Mouse (Mus musculus): ENCODE results near the gene Plekha8. TPM values are rescaled to one million over a fixed set of nuclear protein-coding genes. Genes with fewer than 3 reads are reported as not detected.

The Plekha8 gene
- polyA plus RNA-seq, 2 experiments = 12.6 to 14.0 TPM

DNA sequence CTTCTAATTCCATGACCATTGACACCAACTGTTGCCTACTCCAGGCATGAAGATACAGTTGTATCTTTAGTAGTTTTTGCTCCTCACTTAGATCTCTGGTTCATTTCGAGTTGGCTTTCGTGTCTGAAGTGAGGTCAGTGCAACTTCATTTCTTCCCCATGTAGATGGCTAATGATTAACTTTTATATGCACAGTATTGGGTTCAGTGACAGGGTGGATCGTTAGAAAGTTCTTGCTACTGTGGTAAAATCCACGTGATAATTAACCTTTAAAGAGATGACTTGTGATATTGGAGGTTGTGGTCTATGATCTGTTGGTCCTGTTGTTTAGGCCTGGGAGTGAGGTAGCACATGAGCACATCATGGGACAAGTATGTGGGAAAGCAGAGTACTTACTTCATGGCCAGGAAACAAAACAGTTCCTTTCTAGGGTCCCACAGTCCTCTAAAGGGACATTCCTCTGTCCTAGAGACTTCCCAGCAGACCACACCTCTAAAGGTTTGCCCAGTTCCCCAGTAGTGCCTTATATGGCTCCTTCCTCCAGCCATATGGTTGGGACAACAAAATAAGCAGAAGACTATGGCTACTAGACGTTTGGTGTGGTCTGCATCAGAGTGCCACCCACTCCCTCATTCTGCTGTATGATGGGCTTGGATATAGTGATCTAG is 5.9 kb downstream of the Plekha8 start:
- Histone ChIP-seq H3K27ac (replicated peaks; ENCODE audit: low read depth, low read length) (no peak overlapping the region), H3K27me3 (ENCODE audit: control insufficient read depth, insufficient read depth, low read length) (no peaks in the 10 kb centered on the region), H3K36me3 (ENCODE audit: control insufficient read depth, insufficient read depth, low read length) (0 out of 2 replicates have a peak, but pooled peaks cover 11% of the 10 kb centered on the region), H3K4me1 (ENCODE audit: control insufficient read depth, insufficient read depth, low read length) (peaks cover 19% of the 10 kb centered on the region; the same call in 1 of the 2 replicates), H3K4me3 (replicated peaks; ENCODE audit: low read length) (no peak overlapping the region), H3K9me3 (ENCODE audit: control insufficient read depth, low read length) (no peaks in the 10 kb centered on the region), H3K4me2 (replicated peaks; ENCODE audit: low read depth, low read length, severe bottlenecking) (no peak overlapping the region), H3K9ac (ENCODE audit: low read depth, low read length, severe bottlenecking) (no peak overlapping the region)
- no peak for ATAC-seq (ENCODE audit: low FRiP score, low read depth)
- no peak for DNase-seq (ENCODE audit: low spot score)
- no peak for TF ChIP-seq POLR2A (IDR thresholded peaks at IDR 0.05; ENCODE audit: borderline replicate concordance, extremely low read depth, insufficient read depth, insufficient read length)
- WGBS = 68% methylated on average over 5 of the region's 5 CpGs

DNA sequence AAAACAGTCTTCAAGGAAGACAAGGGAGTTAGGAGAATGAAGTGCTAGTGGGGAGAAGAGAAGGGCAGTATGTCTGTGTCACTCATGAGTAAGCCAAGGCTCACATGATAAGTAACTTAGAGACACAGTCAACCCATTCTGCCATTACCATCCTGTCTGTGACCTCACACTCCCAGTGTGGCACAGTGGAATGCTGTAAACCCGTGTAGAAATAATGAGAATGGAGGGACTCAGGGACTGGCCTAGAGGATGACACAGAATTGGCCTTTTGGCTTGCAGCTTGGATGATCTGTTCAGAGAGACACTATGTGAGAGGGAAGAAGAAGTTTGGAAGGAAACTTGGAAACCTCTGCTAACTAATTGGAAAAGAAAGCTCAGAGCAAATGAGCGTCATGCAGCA is 8.0 kb downstream of the Plekha8 start:
- ATAC-seq (ENCODE audit: low FRiP score, low read depth) (no peak), DNase-seq (ENCODE audit: low spot score) (no peak)
- Histone ChIP-seq H3K4me3 (replicated peaks; ENCODE audit: low read length) (no peak overlapping the region), H3K9ac (ENCODE audit: low read depth, low read length, severe bottlenecking) (no peak overlapping the region), H3K4me1 (ENCODE audit: control insufficient read depth, insufficient read depth, low read length) (peaks cover 12% of the 10 kb centered on the region; the same call in 1 of the 2 replicates), H3K27me3 (ENCODE audit: control insufficient read depth, insufficient read depth, low read length) (no peaks in the 10 kb centered on the region), H3K36me3 (ENCODE audit: control insufficient read depth, insufficient read depth, low read length) (0 out of 2 replicates have a peak, but pooled peaks cover 11% of the 10 kb centered on the region), H3K4me2 (replicated peaks; ENCODE audit: low read depth, low read length, severe bottlenecking) (no peak overlapping the region), H3K9me3 (ENCODE audit: control insufficient read depth, low read length) (no peaks in the 10 kb centered on the region), H3K27ac (replicated peaks; ENCODE audit: low read depth, low read length) (no peak overlapping the region)
- 76% methylated on average over 2 of the region's 2 CpGs for WGBS
- no peak for TF ChIP-seq POLR2A (IDR thresholded peaks at IDR 0.05; ENCODE audit: borderline replicate concordance, extremely low read depth, insufficient read depth, insufficient read length)

GRCm38 (mm10) chr6:54604001-54604715 is 9.2 kb downstream of the Plekha8 start:
- peak; percentile 60 for DNase-seq (ENCODE audit: low spot score)

DNA sequence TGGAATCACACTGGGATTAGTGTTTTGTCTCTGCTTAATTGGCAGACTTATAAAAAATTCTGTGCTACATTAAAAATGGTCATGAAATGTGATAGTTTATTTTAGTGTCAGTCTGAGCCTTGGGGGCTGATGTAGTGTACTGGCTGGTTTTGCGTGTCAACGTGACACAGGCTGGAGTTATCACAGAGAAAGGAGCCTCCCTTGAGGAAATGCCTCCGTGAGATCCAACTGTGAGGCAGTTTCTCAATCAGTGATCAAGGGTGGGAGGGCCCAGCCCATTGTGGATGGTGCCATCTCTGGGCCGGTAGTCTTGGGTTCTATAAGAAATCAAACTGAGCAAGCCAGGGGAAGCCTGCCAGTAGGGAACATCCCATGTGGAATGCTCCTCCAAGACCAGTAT is 11.3 kb downstream of the Plekha8 start:
- Histone ChIP-seq H3K9me3 (ENCODE audit: control insufficient read depth, low read length) (no peaks in the 10 kb centered on the region; the same call in 1 of the 2 replicates), H3K4me1 (ENCODE audit: control insufficient read depth, insufficient read depth, low read length) (peaks cover 12% of the 10 kb centered on the region; the same call in 1 of the 2 replicates), H3K27me3 (ENCODE audit: control insufficient read depth, insufficient read depth, low read length) (no peaks in the 10 kb centered on the region), H3K27ac (replicated peaks; ENCODE audit: low read depth, low read length) (no peak overlapping the region), H3K4me3 (replicated peaks; ENCODE audit: low read length) (no peak overlapping the region), H3K36me3 (ENCODE audit: control insufficient read depth, insufficient read depth, low read length) (peaks cover 14% of the 10 kb centered on the region; the same call in 1 of the 2 replicates), H3K4me2 (replicated peaks; ENCODE audit: low read depth, low read length, severe bottlenecking) (no peak overlapping the region), H3K9ac (ENCODE audit: low read depth, low read length, severe bottlenecking) (no peak overlapping the region)
- no peak for DNase-seq (ENCODE audit: low spot score)
- no peak for ATAC-seq (ENCODE audit: low FRiP score, low read depth)
- TF ChIP-seq POLR2A (IDR thresholded peaks at IDR 0.05; ENCODE audit: borderline replicate concordance, extremely low read depth, insufficient read depth, insufficient read length) = no peak
- WGBS = 52% methylated on average over 4 of the region's 4 CpGs

More at GRCm38 (mm10) chr6:54604001-54604715, 9.2 kb downstream of the Plekha8 start:
- Histone ChIP-seq H3K4me1 (ENCODE audit: control insufficient read depth, insufficient read depth, low read length) (peaks cover 12% of the 10 kb centered on the region; the same call in 1 of the 2 replicates), H3K27me3 (ENCODE audit: control insufficient read depth, insufficient read depth, low read length) (no peaks in the 10 kb centered on the region), H3K27ac (replicated peaks; ENCODE audit: low read depth, low read length) (no peak overlapping the region), H3K9ac (ENCODE audit: low read depth, low read length, severe bottlenecking) (no peak overlapping the region), H3K4me3 (replicated peaks; ENCODE audit: low read length) (no peak overlapping the region), H3K9me3 (ENCODE audit: control insufficient read depth, low read length) (no peaks in the 10 kb centered on the region; the same call in 1 of the 2 replicates), H3K4me2 (replicated peaks; ENCODE audit: low read depth, low read length, severe bottlenecking) (0 out of 2 replicates have a peak overlapping the region, but pooled peaks have one; percentile 2), H3K36me3 (ENCODE audit: control insufficient read depth, insufficient read depth, low read length) (peaks cover 14% of the 10 kb centered on the region; the same call in 1 of the 2 replicates)
- no peak for TF ChIP-seq POLR2A (IDR thresholded peaks at IDR 0.05; ENCODE audit: borderline replicate concordance, extremely low read depth, insufficient read depth, insufficient read length)
- ATAC-seq (ENCODE audit: low FRiP score, low read depth) = peak; percentile 50; the same call in 1 of the 2 replicates
- 100% methylated on average over 1 of the region's 1 CpGs for WGBS

DNA sequence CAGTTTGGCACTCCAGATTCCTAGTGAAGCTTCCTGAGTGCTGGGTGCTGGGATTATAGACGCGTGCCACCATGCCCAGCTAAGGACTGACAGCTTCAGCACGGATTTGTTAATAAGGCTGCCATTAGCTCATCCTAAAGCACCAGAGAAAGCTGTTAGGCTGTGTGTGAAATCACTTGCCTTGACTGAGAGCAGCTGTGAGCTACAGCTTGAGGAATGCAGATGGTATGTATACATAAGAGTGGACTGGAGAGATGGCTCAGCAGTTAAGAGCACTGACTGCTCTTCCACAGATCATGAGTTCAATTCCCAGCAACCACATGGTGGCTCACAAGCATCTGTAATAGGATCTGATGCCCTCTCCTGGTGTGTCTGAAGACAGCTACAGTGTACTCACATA is 22.5 kb downstream of the Plekha8 start:
- Histone ChIP-seq H3K27me3 (ENCODE audit: control insufficient read depth, insufficient read depth, low read length) (no peaks in the 10 kb centered on the region), H3K36me3 (ENCODE audit: control insufficient read depth, insufficient read depth, low read length) (peaks cover 38% of the 10 kb centered on the region), H3K4me3 (replicated peaks; ENCODE audit: low read length) (no peak overlapping the region), H3K9me3 (ENCODE audit: control insufficient read depth, low read length) (no peaks in the 10 kb centered on the region), H3K9ac (ENCODE audit: low read depth, low read length, severe bottlenecking) (no peak overlapping the region), H3K4me2 (replicated peaks; ENCODE audit: low read depth, low read length, severe bottlenecking) (no peak overlapping the region), H3K27ac (replicated peaks; ENCODE audit: low read depth, low read length) (no peak overlapping the region), H3K4me1 (ENCODE audit: control insufficient read depth, insufficient read depth, low read length) (no peaks in the 10 kb centered on the region)
- no peak for ATAC-seq (ENCODE audit: low FRiP score, low read depth)
- no peak for TF ChIP-seq POLR2A (IDR thresholded peaks at IDR 0.05; ENCODE audit: borderline replicate concordance, extremely low read depth, insufficient read depth, insufficient read length)
- no peak for DNase-seq (ENCODE audit: low spot score)
- WGBS = 54% methylated on average over 3 of the region's 3 CpGs

Measured in limb, embryonic 14.5 days (tissue).